Mouse (Mus musculus) limb, embryonic 13.5 days (tissue): ENCODE measurements at regions not wholly inside any gene's neighbourhood (a gene's known extent, or its start where the extent isn't known, plus 50 kb on each side); places are given as distances from the start of the nearest gene placed in this dataset.

ENCODE experiments used
- ATAC-seq: fragments of 200-750 bp; cut with Nextera tagmentation; 2 replicates; pipeline ENCODE4 v1.8.0; 2017; ENCODE audit warnings: low read depth, moderate number of reproducible peaks, moderate TSS enrichment; ENCODE audit not compliant: low FRiP score
- H3K27ac ChIP-seq: fragments of 300-500 bp; sonication (generic); 2 replicates; pipeline ENCODE4 v1.5.1; 2015; ENCODE audit warnings: inconsistent platforms, mild to moderate bottlenecking, moderate library complexity
- H3K27me3 ChIP-seq: fragments of 300-500 bp; sonication (generic); 2 replicates; pipeline ENCODE4 v1.6.1; 2015; ENCODE audit warnings: mild to moderate bottlenecking, inconsistent platforms
- H3K36me3 ChIP-seq: fragments of 300-500 bp; sonication (generic); 2 replicates; pipeline ENCODE4 v1.6.1; 2015; ENCODE audit warnings: inconsistent platforms, mild to moderate bottlenecking, moderate library complexity
- H3K4me1 ChIP-seq: fragments of 300-500 bp; sonication (generic); 2 replicates; pipeline ENCODE4 v1.6.1; 2015; ENCODE audit warnings: inconsistent platforms
- H3K4me2 ChIP-seq: fragments of 300-500 bp; sonication (generic); replicated peaks from 2 replicates; pipeline ENCODE4 v1.6.1; 2015; ENCODE audit warnings: inconsistent platforms, mild to moderate bottlenecking, moderate library complexity
- H3K4me3 ChIP-seq: fragments of 300-500 bp; sonication (generic); 2 replicates; pipeline ENCODE4 v1.5.1; 2015; ENCODE audit warnings: moderate library complexity, mild to moderate bottlenecking, inconsistent platforms
- H3K9ac ChIP-seq: fragments of 300-500 bp; sonication (generic); 2 replicates; pipeline ENCODE4 v1.6.1; 2015; ENCODE audit warnings: mild to moderate bottlenecking, inconsistent platforms
- H3K9me3 ChIP-seq: fragments of 300-500 bp; sonication (generic); 2 replicates; pipeline ENCODE4 v1.6.1; 2016; ENCODE audit warnings: inconsistent platforms
- WGBS: fragments of 180-500 bp; shearing (Covaris S2); methylation state at CpG from one replicate; pipeline ENCODE4 v1.1.7; 2015; 5-methylcytosine and 5-hydroxymethylcytosine counted together

GRCm38 (mm10) chr15:59954345-59954744 lies 62.1 kb downstream of the 4933412E24Rik start:
- WGBS, result 40% methylated on average over 3 of the region's 3 CpGs

GRCm38 (mm10) chr15:59953857-59954256 lies 62.6 kb downstream of the 4933412E24Rik start:
- 69% methylated on average over 4 of the region's 4 CpGs for WGBS
- no peak overlapping the region for H3K9ac ChIP-seq
- no peak overlapping the region for H3K27ac ChIP-seq
- no peak for ATAC-seq
- H3K27me3 ChIP-seq, result no peaks in the 10 kb centered on the region
- H3K4me2 ChIP-seq, result no peak overlapping the region
- H3K36me3 ChIP-seq, result no peaks in the 10 kb centered on the region
- H3K9me3 ChIP-seq, result no peaks in the 10 kb centered on the region
- H3K4me3 ChIP-seq, result no peak overlapping the region
- H3K4me1 ChIP-seq, result no peaks in the 10 kb centered on the region

More at GRCm38 (mm10) chr15:59954345-59954744, 62.1 kb downstream of the 4933412E24Rik start:
- Histone ChIP-seq H3K36me3 (no peaks in the 10 kb centered on the region), H3K27me3 (no peaks in the 10 kb centered on the region), H3K27ac (no peak overlapping the region), H3K9me3 (no peaks in the 10 kb centered on the region), H3K4me2 (no peak overlapping the region), H3K9ac (no peak overlapping the region), H3K4me1 (no peaks in the 10 kb centered on the region), H3K4me3 (no peak overlapping the region)
- peak; percentile 32; the same call in 1 of the 2 replicates for ATAC-seq

GRCm38 (mm10) chr15:59950617-59951216 lies 65.7 kb downstream of the 4933412E24Rik start:
- Histone ChIP-seq H3K36me3 (no peaks in the 10 kb centered on the region), H3K4me2 (no peak overlapping the region), H3K9me3 (no peaks in the 10 kb centered on the region), H3K4me1 (no peaks in the 10 kb centered on the region), H3K9ac (no peak overlapping the region), H3K4me3 (no peak overlapping the region), H3K27me3 (no peaks in the 10 kb centered on the region), H3K27ac (no peak overlapping the region)
- no peak for ATAC-seq
- 89% methylated on average over 3 of the region's 3 CpGs for WGBS

- Histone ChIP-seq H3K4me2 (peak overlapping the region; percentile 34), H3K9ac (no peak overlapping the region), H3K4me1 (peaks cover 14% of the 10 kb centered on the region), H3K9me3 (no peaks in the 10 kb centered on the region), H3K27ac (no peak overlapping the region), H3K4me3 (no peak overlapping the region), H3K36me3 (no peaks in the 10 kb centered on the region), H3K27me3 (no peaks in the 10 kb centered on the region; the same call in 1 of the 2 replicates)
- ATAC-seq, result peak; percentile 36; the same call in 1 of the 2 replicates
- WGBS, result 4% methylated on average over 8 of the region's 8 CpGs
Observed at GRCm38 (mm10) chr15:59945208-59945607, 71.2 kb downstream of the 4933412E24Rik start.

GRCm38 (mm10) chr15:59936486-59936885 lies 79.9 kb downstream of the 4933412E24Rik start:
- 47% methylated on average over 5 of the region's 5 CpGs for WGBS
- no peak overlapping the region for H3K4me2 ChIP-seq
- no peaks in the 10 kb centered on the region for H3K36me3 ChIP-seq
- no peaks in the 10 kb centered on the region for H3K27me3 ChIP-seq
- no peak overlapping the region for H3K4me3 ChIP-seq
- H3K9ac ChIP-seq, result no peak overlapping the region
- no peak overlapping the region for H3K27ac ChIP-seq
- H3K9me3 ChIP-seq, result no peaks in the 10 kb centered on the region
- H3K4me1 ChIP-seq, result no peaks in the 10 kb centered on the region
- ATAC-seq, result no peak

- Histone ChIP-seq H3K9me3 (no peaks in the 10 kb centered on the region), H3K4me3 (no peak overlapping the region), H3K4me1 (0 out of 2 replicates have a peak, but pooled peaks cover 3% of the 10 kb centered on the region), H3K27me3 (no peaks in the 10 kb centered on the region), H3K27ac (no peak overlapping the region), H3K4me2 (no peak overlapping the region), H3K36me3 (no peaks in the 10 kb centered on the region), H3K9ac (no peak overlapping the region)
- WGBS, result 35% methylated on average over 4 of the region's 4 CpGs
- no peak for ATAC-seq
Observed at GRCm38 (mm10) chr15:59913860-59914259, 102.6 kb downstream of the 4933412E24Rik start.

GRCm38 (mm10) chr15:59908300-59908699 lies 108.1 kb downstream of the 4933412E24Rik start:
- no peak overlapping the region for H3K4me2 ChIP-seq
- ATAC-seq, result no peak
- 42% methylated on average over 2 of the region's 2 CpGs for WGBS
- no peaks in the 10 kb centered on the region for H3K36me3 ChIP-seq
- H3K9ac ChIP-seq, result no peak overlapping the region
- no peak overlapping the region for H3K27ac ChIP-seq
- H3K4me3 ChIP-seq, result no peak overlapping the region
- H3K9me3 ChIP-seq, result no peaks in the 10 kb centered on the region
- H3K27me3 ChIP-seq, result no peaks in the 10 kb centered on the region
- H3K4me1 ChIP-seq, result peaks cover 9% of the 10 kb centered on the region; the same call in 1 of the 2 replicates

GRCm38 (mm10) chr15:59905832-59906797 lies 110.3 kb downstream of the 4933412E24Rik start:
- 86% methylated on average over 9 of the region's 9 CpGs for WGBS
- no peak overlapping the region for H3K9ac ChIP-seq
- no peak for ATAC-seq
- no peak overlapping the region for H3K4me2 ChIP-seq
- peaks cover 9% of the 10 kb centered on the region; the same call in 1 of the 2 replicates for H3K4me1 ChIP-seq
- no peak overlapping the region for H3K27ac ChIP-seq
- H3K4me3 ChIP-seq, result no peak overlapping the region
- H3K27me3 ChIP-seq, result no peaks in the 10 kb centered on the region
- no peaks in the 10 kb centered on the region for H3K36me3 ChIP-seq
- no peaks in the 10 kb centered on the region for H3K9me3 ChIP-seq

GRCm38 (mm10) chr15:59904741-59905140 lies 111.7 kb downstream of the 4933412E24Rik start:
- 22% methylated on average over 5 of the region's 5 CpGs for WGBS
- peaks cover 9% of the 10 kb centered on the region; the same call in 1 of the 2 replicates for H3K4me1 ChIP-seq
- no peaks in the 10 kb centered on the region for H3K27me3 ChIP-seq
- no peaks in the 10 kb centered on the region for H3K36me3 ChIP-seq
- H3K9ac ChIP-seq, result no peak overlapping the region
- no peak overlapping the region for H3K4me3 ChIP-seq
- no peaks in the 10 kb centered on the region for H3K9me3 ChIP-seq
- no peak overlapping the region for H3K4me2 ChIP-seq
- H3K27ac ChIP-seq, result no peak overlapping the region
- no peak for ATAC-seq

GRCm38 (mm10) chr15:59888996-59889395 lies 127.4 kb downstream of the 4933412E24Rik start:
- Histone ChIP-seq H3K27me3 (no peaks in the 10 kb centered on the region), H3K4me2 (no peak overlapping the region), H3K4me3 (no peak overlapping the region), H3K4me1 (no peaks in the 10 kb centered on the region), H3K9me3 (no peaks in the 10 kb centered on the region), H3K9ac (no peak overlapping the region), H3K36me3 (no peaks in the 10 kb centered on the region), H3K27ac (no peak overlapping the region)
- 92% methylated on average over 2 of the region's 2 CpGs for WGBS
- ATAC-seq, result no peak

GRCm38 (mm10) chr15:59888131-59888459 lies 128.3 kb downstream of the 4933412E24Rik start:
- ATAC-seq, result no peak
- H3K27me3 ChIP-seq, result no peaks in the 10 kb centered on the region
- 40% methylated on average over 2 of the region's 2 CpGs for WGBS

GRCm38 (mm10) chr15:59887381-59888130 lies 128.9 kb downstream of the 4933412E24Rik start:
- H3K4me1 ChIP-seq, result no peaks in the 10 kb centered on the region
- no peak overlapping the region for H3K27ac ChIP-seq
- H3K4me2 ChIP-seq, result no peak overlapping the region
- H3K9me3 ChIP-seq, result no peaks in the 10 kb centered on the region
- H3K9ac ChIP-seq, result no peak overlapping the region
- no peaks in the 10 kb centered on the region for H3K27me3 ChIP-seq
- WGBS, result 47% methylated on average over 5 of the region's 5 CpGs
- H3K36me3 ChIP-seq, result no peaks in the 10 kb centered on the region
- no peak for ATAC-seq
- H3K4me3 ChIP-seq, result no peak overlapping the region

More at GRCm38 (mm10) chr15:59888131-59888459, 128.3 kb downstream of the 4933412E24Rik start:
- H3K27ac ChIP-seq, result no peak overlapping the region
- no peak overlapping the region for H3K4me2 ChIP-seq
- no peaks in the 10 kb centered on the region for H3K4me1 ChIP-seq
- H3K36me3 ChIP-seq, result no peaks in the 10 kb centered on the region
- H3K9me3 ChIP-seq, result no peaks in the 10 kb centered on the region
- no peak overlapping the region for H3K4me3 ChIP-seq
- H3K9ac ChIP-seq, result no peak overlapping the region
